In the genomic region with DNA sequence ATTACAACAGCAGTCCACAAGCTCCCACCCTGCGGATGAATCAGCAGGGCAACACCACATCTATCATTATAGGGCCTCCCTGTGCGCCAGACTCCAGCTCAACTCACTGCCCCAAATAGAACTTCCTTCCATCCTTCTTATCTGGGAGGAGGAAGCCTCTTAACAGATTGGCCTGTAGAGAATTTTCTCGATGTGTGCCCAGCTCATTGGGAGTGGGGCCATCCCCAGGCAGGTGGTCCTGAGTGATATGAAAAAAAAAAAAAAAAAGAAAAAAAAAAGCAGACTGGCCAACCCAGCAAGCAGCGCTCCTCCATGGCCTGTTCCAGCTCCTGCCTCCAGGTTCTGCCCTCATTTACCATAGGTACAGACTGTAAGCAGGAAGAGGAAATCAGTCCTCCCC, we compare ENCODE assay signal across 26 mouse cellular contexts. TPM values are rescaled to one million over a fixed set of nuclear protein-coding genes. Genes with fewer than 3 reads are reported as not detected.
"Had no signal": no experiment of that assay in that cellular context is flagged by ENCODE, and none has a peak within 500 bp of the region (broad histone marks: within the 10 kb centered on the region; RNA-seq: fewer than 3 reads in every experiment).

No protein-coding gene starts in this region.

- ATAC-seq: lung, postnatal 0 days; midbrain, embryonic 15.5 days had no signal

- H3K4me3 ChIP-seq: layer of hippocampus, adult 2 months; liver, embryonic 13.5 days; midbrain, embryonic 12.5 days; midbrain, embryonic 15.5 days; neural tube, embryonic 12.5 days; neural tube, embryonic 15.5 days; stomach, embryonic 15.5 days had no signal

- DNase-seq: kidney, adult 9 months; layer of hippocampus, adult 9-11 months; liver, embryonic 13.5 days; lung, adult 2 months; lung, postnatal 36 days; right cerebral cortex, adult 18-20 months; right cerebral cortex, postnatal 25 days; spleen, adult 18-20 months; thymus, postnatal 36 days had no signal

- H3K4me2 ChIP-seq: liver, embryonic 13.5 days; midbrain, embryonic 12.5 days; midbrain, embryonic 15.5 days; neural tube, embryonic 12.5 days; neural tube, embryonic 15.5 days; stomach, embryonic 15.5 days had no signal

- H3K9ac ChIP-seq: liver, embryonic 13.5 days; midbrain, embryonic 12.5 days; midbrain, embryonic 15.5 days; neural tube, embryonic 12.5 days; neural tube, embryonic 15.5 days; stomach, embryonic 15.5 days had no signal

- H3K27me3 ChIP-seq: liver, embryonic 13.5 days; midbrain, embryonic 12.5 days; midbrain, embryonic 15.5 days; neural tube, embryonic 12.5 days; neural tube, embryonic 15.5 days; stomach, embryonic 15.5 days had no signal

- H3K4me1 ChIP-seq: midbrain, embryonic 12.5 days; stomach, embryonic 15.5 days had no signal

- H3K27ac ChIP-seq: kidney, postnatal 0 days; layer of hippocampus, adult 2 months; liver, embryonic 13.5 days; midbrain, embryonic 12.5 days; midbrain, embryonic 15.5 days; neural tube, embryonic 12.5 days; neural tube, embryonic 15.5 days; stomach, embryonic 15.5 days had no signal

- H3K9me3 ChIP-seq: midbrain, embryonic 15.5 days; stomach, embryonic 15.5 days had no signal

RNA-seq across cellular contexts. Expression of a gene that starts 7.5 kb away (rescaled TPM):
- total RNA-seq: left cerebral cortex, adult 18-20 months; left cerebral cortex, postnatal 36 days; liver, adult 2 months; megakaryocyte, adult 5-6 weeks had no signal
- polyA plus RNA-seq: large intestine, adult 2 months; liver, adult 2 months; liver, embryonic 16.5 days; thymus, postnatal 0 days; urinary bladder, adult 2 months had no signal

RNA-seq across cellular contexts. Expression of a gene that starts 12.1 kb away (rescaled TPM):
- total RNA-seq: megakaryocyte, adult 5-6 weeks had no signal

RNA-seq across cellular contexts. Expression of a gene that starts 24.2 kb away (rescaled TPM):
- total RNA-seq: layer of hippocampus, adult 2 months; layer of hippocampus, postnatal 25 days; left cerebral cortex, adult 18-20 months; left cerebral cortex, postnatal 36 days had no signal
- polyA plus RNA-seq: midbrain, embryonic 15.5 days; thymus, postnatal 0 days had no signal
